Mouse (Mus musculus) embryonic fibroblast, embryonic 13.5 days (primary cell): ENCODE data around the gene Gm20388. TPM values are rescaled to one million over a fixed set of nuclear protein-coding genes. Genes with fewer than 3 reads are reported as not detected.

Experiments
- H3K27ac ChIP-seq: 2 replicates; pipeline ENCODE4 v1.5.1; 2012; ENCODE audit warnings: low read length, control low read depth, inconsistent platforms; ENCODE audit not compliant: insufficient read depth
- H3K4me1 ChIP-seq: 2 replicates; pipeline ENCODE4 v1.6.1; 2011; ENCODE audit warnings: low read length; ENCODE audit not compliant: control insufficient read depth, insufficient read depth
- H3K4me3 ChIP-seq: 2 replicates; pipeline ENCODE4 v1.5.1; 2011; ENCODE audit warnings: mild to moderate bottlenecking, control low read depth, low read length; ENCODE audit not compliant: insufficient read depth
- CTCF ChIP-seq: IDR thresholded peaks from 2 replicates; pipeline ENCODE4 v1.5.1; 2011; ENCODE audit warnings: mild to moderate bottlenecking, control low read depth, low read length, moderate library complexity, borderline replicate concordance; ENCODE audit not compliant: insufficient read depth
- POLR2A ChIP-seq: IDR thresholded peaks from 2 replicates; pipeline ENCODE4 v1.6.1; 2011; ENCODE audit warnings: low read depth, mild to moderate bottlenecking, control low read depth, low read length, moderate library complexity
- polyA plus RNA-seq: library from polyadenylated mRNA; stranded (reverse); fragments of >200 nt; gene quantifications from 2 replicates; pipeline ENCODE4 v1.2.4, GENCODE M21; 2011; ENCODE audit warnings: low read depth; ENCODE audit not compliant: missing spikeins, insufficient read length

The Gm20388 gene
- polyA plus RNA-seq, 1 experiment: 82.8 TPM

DNA sequence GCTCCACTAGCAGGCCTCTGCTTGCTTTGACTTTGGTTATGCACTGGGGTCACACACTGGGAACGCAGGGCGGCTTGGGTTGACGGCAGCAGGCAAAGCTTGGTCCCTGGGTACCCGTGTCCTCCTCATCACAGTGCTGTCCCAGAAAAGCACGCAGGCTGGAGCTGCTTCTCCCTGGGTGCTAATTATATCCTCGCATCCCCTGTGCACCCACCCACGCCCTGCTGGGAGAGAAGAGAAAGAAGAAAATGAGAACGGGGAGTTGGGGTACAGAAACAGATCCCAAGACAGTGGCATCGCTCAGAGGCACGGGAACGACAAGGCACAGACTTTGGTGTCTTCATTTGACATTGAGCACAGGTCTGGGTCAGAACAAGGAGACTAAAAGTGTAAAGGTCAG, 4478.9 kb downstream of the Gm20388 start:
- no peak overlapping the region for H3K4me3 ChIP-seq
- H3K4me1 ChIP-seq: no peaks in the 10 kb centered on the region
- TF ChIP-seq POLR2A (no peak), CTCF (no peak)
- no peak overlapping the region for H3K27ac ChIP-seq

DNA sequence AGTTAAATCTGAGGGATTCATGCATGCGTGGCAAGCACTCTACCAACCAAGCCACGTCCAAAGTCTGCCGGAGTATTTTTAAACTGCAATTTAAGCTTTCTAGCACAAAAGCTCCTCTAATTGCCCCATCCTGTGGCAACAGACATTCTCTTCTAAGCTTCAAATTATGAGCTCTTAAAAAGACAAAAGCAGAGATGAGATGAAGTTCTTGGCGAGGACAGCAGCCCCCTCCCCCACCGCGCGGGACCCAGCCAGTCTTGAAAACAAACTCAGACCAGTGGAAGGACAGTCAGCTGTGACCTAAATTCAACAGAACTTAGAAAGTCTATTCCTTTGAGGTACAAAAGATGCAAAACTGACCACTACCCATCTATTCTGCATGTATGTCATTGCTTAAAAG, 4480.6 kb downstream of the Gm20388 start:
- Histone ChIP-seq H3K4me1 (no peaks in the 10 kb centered on the region), H3K4me3 (no peak overlapping the region), H3K27ac (no peak overlapping the region)
- no peak for TF ChIP-seq POLR2A
- TF ChIP-seq CTCF: no peak

DNA sequence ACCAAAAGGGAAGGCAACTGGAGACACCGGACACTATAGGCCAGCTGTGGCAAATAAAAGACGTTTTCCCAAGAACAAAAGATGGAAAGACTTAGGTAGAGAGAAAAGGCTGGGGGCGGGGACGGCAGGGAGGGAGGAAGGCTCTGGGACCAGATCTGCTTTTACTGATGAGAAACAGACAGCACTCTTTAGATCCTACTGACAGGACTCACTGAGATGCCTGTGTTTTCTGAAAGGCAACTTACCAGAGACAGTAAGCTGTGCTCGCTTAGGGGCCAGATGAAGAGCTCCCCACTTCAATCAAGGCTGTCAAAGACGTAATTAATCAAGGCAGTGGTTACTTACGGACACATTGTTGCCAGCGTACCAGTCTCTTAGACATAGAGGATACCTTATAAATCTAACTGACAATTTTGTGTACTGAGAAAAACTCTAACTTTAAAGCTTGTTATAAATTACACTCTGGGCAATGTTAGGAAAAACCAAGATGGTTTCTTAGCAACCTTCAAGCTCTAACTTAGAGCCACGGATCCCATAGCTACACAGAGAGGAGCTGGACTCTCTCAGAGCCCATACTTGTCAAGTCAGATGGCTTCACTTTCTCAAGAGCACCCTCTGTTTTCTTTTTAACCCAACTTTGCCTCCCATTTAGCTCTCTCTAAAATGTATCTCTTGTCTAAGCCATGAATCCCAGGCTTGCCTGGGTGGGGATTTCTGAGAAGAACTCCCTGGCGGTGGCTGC, 4481.8 kb downstream of the Gm20388 start:
- Histone ChIP-seq H3K4me1 (no peaks in the 10 kb centered on the region), H3K27ac (no peak overlapping the region), H3K4me3 (no peak overlapping the region)
- TF ChIP-seq CTCF: no peak
- no peak for TF ChIP-seq POLR2A

DNA sequence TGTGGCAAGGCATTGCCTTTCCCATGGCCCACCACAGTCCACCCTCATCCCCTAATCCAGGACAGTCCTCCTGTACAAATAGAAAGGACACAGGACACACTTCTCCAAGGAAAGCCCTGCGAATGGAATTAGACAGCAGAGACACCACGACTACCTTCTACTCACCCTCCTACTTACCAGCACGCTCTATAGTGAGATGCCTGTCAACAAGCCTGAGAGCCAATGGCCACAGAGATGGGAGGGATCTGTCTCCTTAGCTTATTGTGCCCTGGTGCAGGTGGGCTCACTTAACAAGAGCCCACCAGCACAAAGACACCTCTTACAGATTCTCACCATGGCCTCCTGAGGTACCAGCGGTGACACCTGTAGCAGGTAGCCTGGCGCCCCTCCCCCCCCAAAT, 4482.4 kb downstream of the Gm20388 start:
- Histone ChIP-seq H3K4me1 (no peaks in the 10 kb centered on the region), H3K4me3 (no peak overlapping the region), H3K27ac (no peak overlapping the region)
- TF ChIP-seq POLR2A: no peak
- no peak for TF ChIP-seq CTCF

DNA sequence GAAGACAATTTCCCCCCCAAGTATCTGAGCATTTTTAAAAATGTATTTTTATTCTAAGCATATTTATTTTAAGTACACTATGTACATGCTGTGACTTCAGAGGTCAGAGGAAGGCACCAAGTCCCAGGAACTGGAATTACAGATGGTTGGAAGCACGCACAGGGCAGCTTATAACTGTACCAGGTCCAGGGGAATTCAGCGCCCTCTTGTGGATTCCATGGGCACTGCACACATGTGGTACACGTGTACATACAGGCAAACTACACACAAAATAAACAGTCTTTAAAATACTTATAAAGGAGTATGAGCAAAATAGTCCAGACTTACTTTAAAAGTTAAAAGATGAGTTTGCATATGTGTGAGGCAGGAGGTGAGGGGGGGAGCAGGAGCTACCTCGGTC, 4483.3 kb downstream of the Gm20388 start:
- TF ChIP-seq POLR2A (no peak), CTCF (no peak)

DNA sequence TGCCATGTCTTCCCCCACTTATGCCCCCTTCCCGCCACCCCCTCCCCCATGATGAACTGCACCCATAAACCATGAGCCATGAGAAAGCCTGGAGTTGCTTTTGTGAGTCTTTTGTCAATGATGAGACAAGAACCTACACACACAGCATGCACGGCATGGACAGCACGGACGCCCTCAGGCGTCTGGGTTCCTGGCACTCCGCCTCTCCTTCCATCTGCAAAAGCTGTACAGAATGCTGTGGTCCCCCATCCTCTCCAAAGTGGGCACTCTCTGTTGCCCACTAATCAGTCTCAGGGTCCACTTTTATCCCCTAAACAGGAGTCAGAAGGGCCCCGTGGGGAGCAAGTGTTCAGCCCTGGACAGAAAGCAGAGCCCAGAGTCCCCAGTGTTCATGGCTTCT, 4484.3 kb downstream of the Gm20388 start:
- no peak for TF ChIP-seq POLR2A
- TF ChIP-seq CTCF: no peak
- no peak overlapping the region for H3K27ac ChIP-seq
- no peaks in the 10 kb centered on the region for H3K4me1 ChIP-seq
- H3K4me3 ChIP-seq: no peak overlapping the region

More for the DNA sequence above, 4483.3 kb downstream of the Gm20388 start:
- Histone ChIP-seq H3K27ac (no peak overlapping the region), H3K4me1 (no peaks in the 10 kb centered on the region), H3K4me3 (no peak overlapping the region)

Other genes starting within 250 kb of the Gm20388 start
- not detected in 2 replicates for gene Wfdc1, start 244.5 kb upstream of the Gm20388 start, polyA plus RNA-seq
- not detected in 2 replicates for gene Atp2c2, start 210.8 kb upstream of the Gm20388 start, polyA plus RNA-seq
- 10.1 TPM in 2 replicates for gene Tldc1, start 132.4 kb upstream of the Gm20388 start, polyA plus RNA-seq
- 27.0 and 35.5 TPM in 2 replicates for gene Cotl1, start 70.3 kb upstream of the Gm20388 start, polyA plus RNA-seq
- 1.6 and 2.1 TPM in 2 replicates for gene Klhl36, start 48.6 kb upstream of the Gm20388 start, polyA plus RNA-seq
- gene Usp10, start 481 bp upstream of the Gm20388 start, polyA plus RNA-seq: 73.6 and 83.9 TPM in 2 replicates
- 40.9 and 41.4 TPM in 2 replicates for gene Crispld2, start 81.6 kb downstream of the Gm20388 start, polyA plus RNA-seq
- gene Zdhhc7, start 190.6 kb downstream of the Gm20388 start, polyA plus RNA-seq: 20.1 and 25.6 TPM in 2 replicates
- 2.9 and 6.5 TPM in 2 replicates for gene 6430548M08Rik, start 203.3 kb downstream of the Gm20388 start, polyA plus RNA-seq